Comparison of ENCODE assay signal across 21 mouse cellular contexts in the genomic region with DNA sequence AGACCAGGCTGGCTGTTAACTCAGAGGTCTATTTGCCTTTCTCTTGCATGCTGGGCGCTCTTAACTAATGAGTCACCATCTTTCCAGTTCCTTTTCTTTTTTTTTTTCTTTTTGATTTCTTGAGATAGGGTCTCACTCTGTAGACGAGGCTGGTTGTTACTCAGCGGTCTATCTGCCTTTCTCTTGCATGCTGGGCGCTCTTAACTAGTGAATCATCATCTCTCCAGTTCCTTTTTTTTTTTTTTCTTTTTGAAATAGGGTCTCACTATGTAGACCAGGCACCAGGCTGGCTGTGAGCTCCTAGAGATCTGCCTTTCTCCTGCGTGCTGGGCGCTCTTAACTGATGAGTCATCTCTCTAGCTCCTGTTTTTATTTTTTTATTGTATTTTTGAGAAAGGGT. TPM values are rescaled to one million over a fixed set of nuclear protein-coding genes. Genes with fewer than 3 reads are reported as not detected.
DNase-seq lines count a peak whose midpoint lies in the region; ATAC-seq and TF ChIP-seq lines count a peak whose summit lies in the region.
"Had no signal": no experiment of that assay in that cellular context is flagged by ENCODE, and none has a peak within 500 bp of the region (broad histone marks: within the 10 kb centered on the region; RNA-seq: fewer than 3 reads in every experiment).

No protein-coding gene starts in this region.

- no peak for TF ChIP-seq CTCF in bone marrow macrophage, adult 2 months (IDR thresholded peaks at IDR 0.05; ENCODE audit: low read depth, low read length)

- H3K9me3 ChIP-seq in liver, embryonic 11.5 days (ENCODE audit: control insufficient read depth, low read length), result no peaks in the 10 kb centered on the region
- H3K9me3 ChIP-seq in intestine, embryonic 16.5 days (ENCODE audit: control insufficient read depth, low read length), result no peaks in the 10 kb centered on the region
- no peaks in the 10 kb centered on the region for H3K9me3 ChIP-seq in midbrain, embryonic 10.5 days (replicated peaks)
- H3K9me3 ChIP-seq: embryonic facial prominence, embryonic 10.5 days; forebrain, embryonic 12.5 days; hindbrain, embryonic 10.5 days; limb, embryonic 10.5 days; stomach, embryonic 15.5 days had no signal

- no peaks in the 10 kb centered on the region for H3K36me3 ChIP-seq in liver, embryonic 11.5 days (ENCODE audit: control insufficient read depth, insufficient read depth, low read length)
- no peaks in the 10 kb centered on the region for H3K36me3 ChIP-seq in intestine, embryonic 16.5 days (ENCODE audit: control insufficient read depth, insufficient read depth, low read length)
- no peaks in the 10 kb centered on the region for H3K36me3 ChIP-seq in midbrain, embryonic 10.5 days
- H3K36me3 ChIP-seq: embryonic facial prominence, embryonic 10.5 days; forebrain, embryonic 12.5 days; hindbrain, embryonic 10.5 days; limb, embryonic 10.5 days; stomach, embryonic 15.5 days had no signal

- H3K4me2 ChIP-seq in liver, embryonic 11.5 days, result no peak overlapping the region
- no peak overlapping the region for H3K4me2 ChIP-seq in intestine, embryonic 16.5 days (ENCODE audit: low read depth, low read length)
- H3K4me2 ChIP-seq: forebrain, embryonic 12.5 days; stomach, embryonic 15.5 days had no signal

- H3K27me3 ChIP-seq in liver, embryonic 11.5 days (replicated peaks; ENCODE audit: control insufficient read depth, insufficient read depth, low read length), result peaks cover 12% of the 10 kb centered on the region
- H3K27me3 ChIP-seq in intestine, embryonic 16.5 days (replicated peaks; ENCODE audit: control insufficient read depth, insufficient read depth, low read length), result peaks cover 4% of the 10 kb centered on the region; the same call in 1 of the 2 replicates
- peaks cover 89% of the 10 kb centered on the region for H3K27me3 ChIP-seq in midbrain, embryonic 10.5 days (ENCODE audit: low read depth, poor library complexity, severe bottlenecking)
- H3K27me3 ChIP-seq: stomach, embryonic 15.5 days had no signal

- no peak overlapping the region for H3K9ac ChIP-seq in liver, embryonic 11.5 days (ENCODE audit: low read depth, low read length)
- H3K9ac ChIP-seq in intestine, embryonic 16.5 days (ENCODE audit: low read depth, low read length), result no peak overlapping the region
- H3K9ac ChIP-seq: forebrain, embryonic 12.5 days; stomach, embryonic 15.5 days had no signal

- WGBS in liver, embryonic 11.5 days, result 54% methylated on average over 6 of the region's 6 CpGs
- 80% methylated on average over 6 of the region's 6 CpGs for WGBS in intestine, embryonic 16.5 days
- WGBS in midbrain, embryonic 10.5 days, result 79% methylated on average over 6 of the region's 6 CpGs

- TF ChIP-seq POLR2A in bone marrow macrophage, adult 2 months (IDR thresholded peaks at IDR 0.05; ENCODE audit: borderline replicate concordance, low read depth, low read length), result no peak

- peak overlapping the region; percentile 4; the same call in 1 of the 2 replicates for H3K27ac ChIP-seq in bone marrow macrophage, adult 2 months (ENCODE audit: insufficient read depth, low read depth, low read length)
- no peak overlapping the region for H3K27ac ChIP-seq in liver, embryonic 11.5 days (ENCODE audit: low read depth, low read length)
- no peak overlapping the region for H3K27ac ChIP-seq in intestine, embryonic 16.5 days (ENCODE audit: low read length)
- H3K27ac ChIP-seq in midbrain, embryonic 10.5 days (replicated peaks), result no peak overlapping the region
- H3K27ac ChIP-seq: embryonic facial prominence, embryonic 10.5 days; forebrain, embryonic 12.5 days; hindbrain, embryonic 10.5 days; limb, embryonic 10.5 days; stomach, embryonic 15.5 days had no signal

- H3K4me1 ChIP-seq in bone marrow macrophage, adult 2 months (ENCODE audit: control insufficient read depth, insufficient read depth, low read length), result no peaks in the 10 kb centered on the region
- H3K4me1 ChIP-seq in liver, embryonic 11.5 days (replicated peaks; ENCODE audit: control insufficient read depth, insufficient read depth, low read length), result no peaks in the 10 kb centered on the region
- H3K4me1 ChIP-seq in intestine, embryonic 16.5 days (ENCODE audit: control insufficient read depth, insufficient read depth, low read length), result no peaks in the 10 kb centered on the region
- no peaks in the 10 kb centered on the region for H3K4me1 ChIP-seq in midbrain, embryonic 10.5 days
- H3K4me1 ChIP-seq: embryonic facial prominence, embryonic 10.5 days; forebrain, embryonic 12.5 days; hindbrain, embryonic 10.5 days; limb, embryonic 10.5 days; stomach, embryonic 15.5 days had no signal

- peak; percentile 43 for ATAC-seq in CD4-positive, CD25-positive, alpha-beta regulatory T cell, adult 4 months
- no peak for ATAC-seq in liver, embryonic 11.5 days (replicated peaks; ENCODE audit: low FRiP score)
- ATAC-seq in intestine, embryonic 16.5 days, result no peak

- no peak overlapping the region for H3K4me3 ChIP-seq in bone marrow macrophage, adult 2 months (ENCODE audit: insufficient read depth, low read length)
- H3K4me3 ChIP-seq in liver, embryonic 11.5 days (ENCODE audit: low read depth, low read length), result no peak overlapping the region
- H3K4me3 ChIP-seq in intestine, embryonic 16.5 days (ENCODE audit: low read length), result no peak overlapping the region
- H3K4me3 ChIP-seq in midbrain, embryonic 10.5 days, result no peak overlapping the region
- H3K4me3 ChIP-seq: embryonic facial prominence, embryonic 10.5 days; forebrain, embryonic 12.5 days; hindbrain, embryonic 10.5 days; limb, embryonic 10.5 days; stomach, embryonic 15.5 days had no signal

- peak; percentile 65 for DNase-seq in MEL-GATA-1-ER (ENCODE audit: extremely low read depth, low read depth)
- DNase-seq in liver, embryonic 11.5 days (ENCODE audit: low spot score), result no peak
- DNase-seq in kidney, adult 8-10 months, result no peak
- DNase-seq in midbrain, embryonic 10.5 days (ENCODE audit: low spot score), result no peak
- DNase-seq: adrenal gland, postnatal 10 days; cerebellum, adult 11-12 months; cerebellum, postnatal 36 days; gastrocnemius, postnatal 25 days; kidney, adult 18-20 months; kidney, postnatal 25 days; layer of hippocampus, adult 9-11 months; lung, adult 18-20 months; thymus, adult 2 months had no signal

RNA-seq across cellular contexts. Expression of a gene that starts 43.3 kb away (rescaled TPM):
- polyA plus RNA-seq in CD4-positive, CD25-positive, alpha-beta regulatory T cell, adult 4 months (2017; shearing (Covaris generic)), result 10 to 100 TPM; 57.3 to 74.9 TPM
- 105 and 108 TPM in 2 replicates for polyA plus RNA-seq in bone marrow macrophage, adult 2 months (2012; ENCODE audit: insufficient read depth, insufficient read length, missing spikeins)
- polyA plus RNA-seq in liver, embryonic 11.5 days (2014; fragmentation: Nextera tagmentation; extraction: Ambion mirVana), result 110 and 124 TPM in 2 replicates
- 63.0 and 68.9 TPM in 2 replicates for polyA plus RNA-seq in intestine, embryonic 16.5 days (2015; fragmentation: Nextera tagmentation; extraction: Ambion mirVana)
- polyA plus RNA-seq in midbrain, embryonic 10.5 days (2016; fragmentation: Nextera tagmentation; extraction: Ambion mirVana), result 109 and 112 TPM in 2 replicates

RNA-seq across cellular contexts. Expression of a gene that starts 45.8 kb away (rescaled TPM):
- 10 to 100 TPM; 28.9 to 32.5 TPM for polyA plus RNA-seq in CD4-positive, CD25-positive, alpha-beta regulatory T cell, adult 4 months (2017; shearing (Covaris generic))
- polyA plus RNA-seq in bone marrow macrophage, adult 2 months (2012; ENCODE audit: insufficient read depth, insufficient read length, missing spikeins), result 22.7 and 23.3 TPM in 2 replicates
- 17.8 and 24.5 TPM in 2 replicates for polyA plus RNA-seq in liver, embryonic 11.5 days (2014; fragmentation: Nextera tagmentation; extraction: Ambion mirVana)
- polyA plus RNA-seq in intestine, embryonic 16.5 days (2015; fragmentation: Nextera tagmentation; extraction: Ambion mirVana), result 20.2 and 22.2 TPM in 2 replicates
- 27.0 and 27.5 TPM in 2 replicates for polyA plus RNA-seq in midbrain, embryonic 10.5 days (2016; fragmentation: Nextera tagmentation; extraction: Ambion mirVana)
